8 mouse cellular contexts compared by ENCODE assay signal in genomic region chr3:131489657-131490142, GRCm38 (mm10). TPM values are rescaled to one million over a fixed set of nuclear protein-coding genes. Genes with fewer than 3 reads are reported as not detected.
DNase-seq lines count a peak whose midpoint lies in the region; ATAC-seq lines count a peak whose summit lies in the region.

No protein-coding gene starts in this region.

- no peak overlapping the region; the same call in 1 of the 2 replicates for H3K27ac ChIP-seq in heart, embryonic 15.5 days
- H3K27ac ChIP-seq in lung, embryonic 16.5 days (ENCODE audit: low read length): peak overlapping the region; percentile 63

- ATAC-seq in CD4-positive, CD25-positive, alpha-beta regulatory T cell, adult 4 months: no peak
- peak; percentile 56 for ATAC-seq in heart, embryonic 15.5 days (replicated peaks; ENCODE audit: insufficient number of reproducible peaks, insufficient read depth, low FRiP score, low read depth)
- ATAC-seq in lung, embryonic 16.5 days (ENCODE audit: low read depth): peak; percentile 75

- peak overlapping the region; percentile 99 for H3K4me2 ChIP-seq in heart, embryonic 15.5 days
- peak overlapping the region; percentile 96 for H3K4me2 ChIP-seq in lung, embryonic 16.5 days (ENCODE audit: low read depth, low read length)

- H3K36me3 ChIP-seq in heart, embryonic 15.5 days: no peaks in the 10 kb centered on the region
- H3K36me3 ChIP-seq in lung, embryonic 16.5 days (ENCODE audit: control insufficient read depth, insufficient read depth, low read length): no peaks in the 10 kb centered on the region

- H3K4me3 ChIP-seq in heart, embryonic 15.5 days: peak overlapping the region; percentile 86
- H3K4me3 ChIP-seq in lung, embryonic 16.5 days (ENCODE audit: low read length): peak overlapping the region; percentile 77

- WGBS in heart, embryonic 15.5 days: 3% methylated on average over 16 of the region's 36 CpGs
- under 1% methylated on average over 23 of the region's 36 CpGs for WGBS in lung, embryonic 16.5 days

- H3K27me3 ChIP-seq in heart, embryonic 15.5 days: peaks cover 40% of the 10 kb centered on the region
- peaks cover 10% of the 10 kb centered on the region for H3K27me3 ChIP-seq in lung, embryonic 16.5 days (ENCODE audit: control insufficient read depth, insufficient read depth, low read depth, low read length)

- DNase-seq in CD4-positive, CD25-positive, alpha-beta regulatory T cell, adult 2 months (ENCODE audit: low read depth, low spot score): peak; percentile 3
- DNase-seq in adrenal gland, postnatal 4 days (ENCODE audit: low spot score in 2 of 2): peak; percentile 12
- peak; percentile 31 for DNase-seq in fibroblast of lung, adult 2 months (ENCODE audit: low read depth)
- peak; percentile 74 to 92 for DNase-seq in kidney, postnatal 25 days
- DNase-seq in right cerebral cortex, postnatal 10 days (ENCODE audit: low spot score in 2 of 2): peak; percentile 26 to 30

- H3K4me1 ChIP-seq in heart, embryonic 15.5 days (replicated peaks): peaks cover 12% of the 10 kb centered on the region
- peaks cover 9% of the 10 kb centered on the region for H3K4me1 ChIP-seq in lung, embryonic 16.5 days (replicated peaks; ENCODE audit: control insufficient read depth, insufficient read depth, low read length)

- H3K9ac ChIP-seq in heart, embryonic 15.5 days: peak overlapping the region; percentile 70
- H3K9ac ChIP-seq in lung, embryonic 16.5 days (ENCODE audit: low read length): peak overlapping the region; percentile 80

- no peaks in the 10 kb centered on the region for H3K9me3 ChIP-seq in heart, embryonic 15.5 days (replicated peaks)
- no peaks in the 10 kb centered on the region for H3K9me3 ChIP-seq in lung, embryonic 16.5 days (ENCODE audit: control insufficient read depth, low read length)

RNA-seq across cellular contexts. Expression of gene Sgms2, which starts 1.5 kb away (rescaled TPM):
- not detected for polyA plus RNA-seq in CD4-positive, CD25-positive, alpha-beta regulatory T cell, adult 4 months (2017; shearing (Covaris generic))
- 1 to 10 TPM; 8.9 to 9.8 TPM for total RNA-seq in adrenal gland, postnatal 4 days (2021)
- polyA plus RNA-seq in heart, embryonic 15.5 days (2015; fragmentation: Nextera tagmentation; extraction: Ambion mirVana): 1.1 and 1.8 TPM in 2 replicates
- polyA plus RNA-seq in lung, embryonic 16.5 days (2015; fragmentation: Nextera tagmentation; extraction: Ambion mirVana): 4.0 and 4.4 TPM in 2 replicates

Comparison
In these comparisons a context has a peak if more than half of its experiments do, and no peak if none do; other contexts are left out.
1. DNase-seq: peak in every context shown above with its lines; median percentile 83 in kidney, postnatal 25 days; 31 in fibroblast of lung, adult 2 months; 28 in right cerebral cortex, postnatal 10 days; 12 in adrenal gland, postnatal 4 days; 3 in CD4-positive, CD25-positive, alpha-beta regulatory T cell, adult 2 months.